Mouse (Mus musculus): ENCODE data around the gene Nckap5.
A peak's percentile ranks its signal among the peaks of the same experiment; 100 is the strongest.
"Not testable (repeated sequence)": the region's sequence is repeated elsewhere in the genome, so short reads cannot be mapped to it uniquely, and the experiment has no call there.

Gene Nckap5

DNA sequence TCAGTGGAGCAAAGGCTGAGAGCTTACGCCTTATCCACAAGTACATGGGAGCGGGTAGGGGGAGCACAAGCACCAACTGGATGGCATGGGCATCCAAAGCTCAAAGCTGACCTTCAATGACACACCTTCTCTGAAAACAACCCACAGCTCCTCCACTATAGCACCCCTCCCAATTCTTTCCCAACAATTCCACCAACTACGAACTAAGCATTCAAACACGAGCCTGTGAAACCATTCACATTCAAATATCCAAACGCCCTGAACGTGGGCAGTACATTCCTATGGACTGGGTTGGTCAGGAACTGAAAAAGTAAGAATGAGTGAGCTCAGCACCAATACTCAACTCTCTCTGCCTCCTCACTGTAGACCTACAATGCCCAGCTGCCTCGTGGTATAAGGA lies 646.8 kb downstream of the Nckap5 start:
- DNase-seq (ENCODE audit: low read depth, low spot score): peak; percentile 58

DNA sequence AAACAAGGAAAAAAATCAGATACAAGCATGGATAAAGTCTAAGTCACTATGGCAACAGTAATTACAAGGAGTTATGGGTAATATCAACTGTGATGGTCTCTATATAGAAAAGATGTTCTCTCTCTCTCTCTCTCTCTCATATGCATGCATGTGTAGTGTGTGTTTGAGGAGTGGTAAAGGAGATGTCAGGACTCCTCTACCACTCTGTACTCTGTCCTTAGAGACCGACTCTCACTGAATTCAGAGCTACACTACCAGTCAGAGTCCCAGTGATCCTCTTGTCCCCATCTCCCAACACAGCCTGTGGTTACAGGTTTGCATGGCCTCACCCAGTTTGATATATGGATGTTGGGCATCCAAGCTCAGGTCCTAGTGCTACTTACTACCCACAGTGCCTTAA lies 662.0 kb downstream of the Nckap5 start:
- no peak for DNase-seq (ENCODE audit: low read depth, low spot score)

DNA sequence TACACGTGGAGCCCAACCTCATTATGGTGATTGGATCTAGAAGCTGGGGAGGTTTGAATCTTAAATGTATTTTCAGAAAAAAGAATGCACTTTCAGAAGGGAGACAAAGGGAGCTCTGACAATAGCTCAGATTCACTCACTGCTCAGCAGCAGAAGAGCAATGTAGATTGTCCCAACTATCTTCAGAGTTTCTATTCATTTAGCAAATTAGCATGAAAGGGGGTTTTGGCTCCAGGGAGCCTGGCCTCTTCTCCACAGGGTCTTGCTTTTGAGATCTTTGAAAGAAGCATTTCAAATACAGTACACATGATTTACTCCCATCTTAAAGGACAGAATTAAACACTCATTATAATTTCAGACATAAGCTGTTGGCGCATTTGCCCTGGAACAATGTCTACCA lies 662.5 kb downstream of the Nckap5 start:
- DNase-seq (ENCODE audit: low read depth, low spot score): peak; percentile 10

GRCm38 (mm10) chr1:126167546-126167945 lies 663.1 kb downstream of the Nckap5 start:
- DNase-seq (ENCODE audit: low read depth, low spot score): no peak

DNA sequence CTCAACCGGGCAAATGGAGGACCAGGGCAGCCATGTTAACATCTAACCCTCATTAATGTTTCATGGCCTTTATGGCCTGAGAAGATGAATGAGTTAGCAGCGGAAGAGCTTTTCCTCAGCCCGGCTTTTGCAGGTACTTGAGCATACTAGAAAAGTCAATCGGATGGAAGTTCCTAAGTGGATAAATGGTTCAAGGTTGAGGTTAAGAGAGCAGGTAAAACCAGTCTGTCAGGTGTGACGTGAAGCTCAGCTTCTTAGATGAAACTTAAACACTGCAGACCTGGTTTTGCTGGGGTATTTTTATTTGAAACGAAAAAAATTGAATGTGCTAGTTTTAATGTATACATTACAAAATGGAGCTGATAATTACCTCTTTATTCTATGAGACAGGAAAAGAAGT lies 671.3 kb downstream of the Nckap5 start:
- no peak for DNase-seq (ENCODE audit: low read depth, low spot score)

DNA sequence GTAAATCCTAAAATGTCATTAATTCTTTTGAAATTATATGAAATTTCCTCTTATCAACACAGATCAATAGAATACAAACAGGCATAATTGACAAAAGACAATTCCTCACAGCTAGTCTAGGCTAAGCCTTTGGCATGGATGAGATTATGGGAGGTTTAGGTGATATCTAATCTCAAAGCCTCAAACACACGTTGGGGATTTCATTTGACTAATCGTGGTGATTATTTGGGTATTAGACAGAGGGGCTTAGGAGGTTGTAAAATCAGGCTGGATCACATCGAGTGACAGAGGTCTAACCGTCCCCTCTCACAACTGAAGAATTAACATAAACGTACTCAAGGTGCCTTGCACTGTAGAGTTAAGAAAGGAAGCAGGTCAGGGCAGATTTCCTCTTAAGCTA lies 674.8 kb downstream of the Nckap5 start:
- no peak for DNase-seq (ENCODE audit: low read depth, low spot score)

DNA sequence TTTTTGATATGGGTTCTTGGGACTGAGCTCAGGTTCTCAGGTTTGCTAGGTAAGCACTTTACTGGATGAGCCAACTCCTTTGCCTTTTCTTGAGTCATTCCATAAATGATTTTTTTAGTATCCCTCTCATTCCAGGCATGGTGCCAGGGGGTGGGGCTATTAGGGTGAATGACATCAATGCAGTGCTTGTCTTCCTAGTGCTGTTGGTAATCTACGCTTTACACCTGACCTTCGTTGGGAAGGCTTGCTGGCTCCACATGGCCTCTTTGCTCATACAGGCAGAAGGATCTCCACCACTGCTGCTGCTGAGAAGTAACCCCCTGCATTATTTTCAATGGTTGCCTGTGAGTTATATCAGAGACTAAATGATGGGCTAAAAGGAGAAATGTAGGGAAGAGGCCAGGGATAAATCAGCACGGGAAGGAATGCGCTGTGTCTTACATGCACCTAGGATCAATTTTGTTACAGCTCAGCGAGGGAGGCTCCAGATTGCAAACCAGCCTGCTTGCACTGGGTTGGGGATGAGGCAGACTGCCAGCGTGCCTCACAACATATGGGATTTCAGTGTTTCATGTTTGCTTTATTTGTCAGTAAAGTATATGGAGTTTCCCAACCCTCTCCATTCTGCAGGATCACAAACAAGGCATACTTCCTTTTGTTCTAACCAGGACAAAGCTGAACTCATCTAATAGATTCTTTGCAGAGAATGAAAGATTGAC lies 676.9 kb downstream of the Nckap5 start:
- DNase-seq (ENCODE audit: low read depth, low spot score): no peak

- no peak for DNase-seq (ENCODE audit: low read depth, low spot score)
Measured at GRCm38 (mm10) chr1:126152217-126152616, 678.4 kb downstream of the Nckap5 start.

- DNase-seq (ENCODE audit: low read depth, low spot score): peak; percentile 59
Measured at GRCm38 (mm10) chr1:126149966-126150365, 680.6 kb downstream of the Nckap5 start.

DNA sequence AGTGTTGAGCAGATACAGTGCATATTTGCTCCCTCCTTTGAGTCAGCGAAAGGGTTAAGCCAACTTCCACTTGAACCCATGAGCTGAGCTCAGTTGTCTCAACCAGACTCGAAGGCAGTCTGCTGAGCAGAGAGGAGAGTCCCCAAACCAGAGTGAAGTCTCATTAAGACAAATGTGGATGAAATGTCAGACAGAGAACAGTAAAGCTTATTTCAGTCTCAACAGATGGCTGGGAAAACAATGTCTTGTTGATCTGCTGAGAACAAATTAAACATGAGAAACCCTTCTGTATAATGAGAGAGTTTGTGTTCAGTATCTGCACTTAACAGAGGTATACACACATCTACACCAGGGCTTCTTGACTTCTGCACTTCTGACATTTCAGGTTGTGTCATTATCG lies 694.9 kb downstream of the Nckap5 start:
- no peak for DNase-seq (ENCODE audit: low read depth, low spot score)

- no peak for DNase-seq (ENCODE audit: low read depth, low spot score)
Measured at GRCm38 (mm10) chr1:126132316-126132715, 698.3 kb downstream of the Nckap5 start.

DNA sequence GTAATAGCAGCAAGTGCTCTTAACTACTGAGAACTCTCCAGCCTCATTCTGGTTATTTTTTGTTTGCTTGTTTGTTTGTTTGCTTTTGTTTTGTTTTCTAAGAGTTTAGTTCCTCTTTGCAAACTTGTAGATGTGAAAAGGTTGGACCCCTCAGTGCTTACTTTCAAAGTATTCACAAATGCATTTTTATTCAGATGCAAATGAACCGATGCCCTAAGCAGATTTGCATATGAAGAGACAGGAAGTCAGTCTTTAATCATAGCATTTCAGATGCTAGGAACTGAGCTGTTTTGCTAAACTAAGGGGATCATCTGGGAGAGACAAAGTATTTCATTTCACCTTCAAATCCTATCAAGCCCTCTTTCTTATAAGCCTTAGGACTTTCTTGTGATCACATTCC lies 701.5 kb downstream of the Nckap5 start:
- DNase-seq (ENCODE audit: low read depth, low spot score): peak; percentile 83

DNA sequence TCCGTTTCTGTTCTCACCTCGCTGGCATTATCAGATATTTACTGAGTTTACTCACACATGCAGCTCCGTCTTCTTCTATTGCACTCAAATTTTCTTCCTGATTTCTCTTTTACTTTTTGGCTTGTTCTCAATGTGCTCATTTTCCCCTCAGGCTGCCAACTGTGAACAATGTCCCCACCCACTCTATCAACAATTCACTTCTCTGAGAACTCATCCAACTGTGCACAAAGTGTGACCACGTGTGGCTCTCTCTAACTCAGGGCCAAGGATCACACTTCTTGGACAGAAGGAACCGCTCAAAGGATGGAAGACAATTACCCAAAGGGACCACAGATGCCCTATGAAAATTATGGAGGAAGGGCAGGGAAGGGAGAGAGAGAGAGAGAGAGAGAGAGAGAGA lies 707.5 kb downstream of the Nckap5 start:
- DNase-seq (ENCODE audit: low read depth, low spot score): no peak

GRCm38 (mm10) chr1:126120506-126120905 lies 710.1 kb downstream of the Nckap5 start:
- DNase-seq (ENCODE audit: low read depth, low spot score): no peak

DNA sequence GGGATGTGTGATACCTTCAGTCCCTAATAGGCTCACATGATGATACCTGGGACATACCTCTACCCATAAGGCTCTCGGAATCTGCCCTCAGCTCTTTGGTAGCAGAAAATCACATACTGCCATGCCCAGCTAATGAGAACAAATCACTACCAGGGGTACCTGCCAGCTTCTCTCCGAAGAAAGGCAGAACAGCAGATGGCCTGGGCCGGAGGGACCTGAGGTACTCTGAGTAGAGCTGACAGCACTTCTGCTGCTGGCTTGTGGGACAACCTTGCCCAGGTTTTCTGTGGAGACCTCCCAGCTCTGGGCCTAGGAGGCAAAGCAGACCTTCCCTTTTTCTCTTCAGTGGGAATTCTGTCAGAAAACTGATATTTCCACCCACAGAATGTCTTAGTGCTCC lies 714.6 kb downstream of the Nckap5 start:
- DNase-seq (ENCODE audit: low read depth, low spot score): no peak

- no peak for DNase-seq (ENCODE audit: low read depth, low spot score)
Measured at GRCm38 (mm10) chr1:126105673-126106256, 724.8 kb downstream of the Nckap5 start.

- no peak for DNase-seq (ENCODE audit: low read depth, low spot score)
Measured at GRCm38 (mm10) chr1:126094346-126094745, 736.3 kb downstream of the Nckap5 start.

DNA sequence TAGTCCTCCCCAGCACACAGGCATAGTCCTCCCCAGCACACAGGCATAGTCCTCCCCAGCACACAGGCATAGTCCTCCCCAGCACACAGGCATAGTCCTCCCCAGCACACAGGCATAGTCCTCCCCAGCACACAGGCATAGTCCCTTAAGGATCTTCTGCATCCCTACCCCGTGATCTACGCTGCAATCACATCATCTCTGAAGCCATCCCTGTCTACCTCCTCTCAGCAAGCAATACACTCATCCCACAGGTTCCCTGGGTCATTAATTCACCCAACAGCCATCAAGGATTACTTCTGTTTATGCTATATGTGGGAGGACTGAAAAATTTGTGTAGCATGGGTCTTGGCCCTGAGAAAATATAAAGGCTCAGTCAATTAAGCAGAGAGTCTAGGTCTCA lies 738.6 kb downstream of the Nckap5 start:
- not testable (repeated sequence) for DNase-seq (ENCODE audit: low read depth, low spot score)

DNA sequence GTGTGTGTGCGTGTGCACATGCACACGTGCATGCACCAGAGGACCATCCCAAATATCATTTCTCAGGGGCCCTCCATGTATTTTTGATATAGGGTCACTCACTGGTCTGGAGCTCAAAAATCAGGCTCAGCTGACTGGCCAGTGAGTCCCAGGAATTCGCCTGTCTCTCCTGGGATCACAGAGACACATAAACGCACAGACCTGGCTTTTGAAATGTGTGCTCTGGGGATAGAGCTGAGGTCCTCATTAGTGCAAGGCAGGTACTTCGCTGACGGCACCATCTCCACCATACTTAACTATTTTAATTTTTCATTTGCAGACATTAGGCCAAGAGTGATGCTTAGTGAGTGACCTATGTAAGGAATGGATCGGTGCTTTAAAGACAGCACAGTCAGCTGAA lies 743.4 kb downstream of the Nckap5 start:
- no peak for DNase-seq (ENCODE audit: low read depth, low spot score)

- DNase-seq (ENCODE audit: low read depth, low spot score): no peak
Measured at GRCm38 (mm10) chr1:126076312-126076711, 754.3 kb downstream of the Nckap5 start.

DNA sequence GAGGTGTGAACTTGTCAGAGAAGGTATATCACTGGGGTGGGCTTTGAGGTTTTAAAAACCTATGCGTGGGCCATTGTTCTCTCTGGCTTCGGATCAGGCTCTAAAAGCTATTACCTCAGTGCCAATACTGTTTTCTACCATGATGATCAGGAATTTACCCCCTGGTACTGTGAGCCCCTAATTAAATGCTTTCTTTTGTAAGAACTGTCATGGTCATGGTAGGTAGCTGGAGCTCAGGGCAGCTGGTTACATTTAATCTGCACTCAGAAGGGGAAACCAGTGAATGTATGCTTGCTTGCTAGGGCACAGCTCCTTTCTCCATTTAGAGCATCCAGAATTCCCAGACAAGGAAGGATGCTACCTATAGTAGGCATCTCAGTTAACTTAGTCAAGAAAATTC lies 759.7 kb downstream of the Nckap5 start:
- no peak for DNase-seq (ENCODE audit: low read depth, low spot score)

DNA sequence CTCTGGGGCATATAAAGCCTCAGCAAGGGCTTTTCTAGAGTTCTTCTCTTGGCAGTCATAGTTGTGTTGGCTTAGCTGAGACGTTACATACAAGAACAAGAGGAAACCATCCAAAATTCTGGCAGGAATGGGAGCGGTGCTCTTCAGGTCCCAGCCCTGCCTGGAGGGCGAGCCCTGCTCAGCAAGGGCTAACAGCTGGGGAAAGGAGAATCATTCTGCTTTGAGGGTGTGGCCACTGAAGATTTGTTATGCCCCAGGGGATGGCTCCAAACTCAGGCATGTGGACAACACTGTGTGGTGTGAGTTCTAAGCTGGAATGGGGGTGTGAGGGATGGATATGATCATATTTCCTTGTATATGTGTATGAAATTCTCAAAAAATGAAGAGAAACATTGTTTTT lies 779.1 kb downstream of the Nckap5 start:
- DNase-seq (ENCODE audit: low read depth, low spot score): peak; percentile 67

DNA sequence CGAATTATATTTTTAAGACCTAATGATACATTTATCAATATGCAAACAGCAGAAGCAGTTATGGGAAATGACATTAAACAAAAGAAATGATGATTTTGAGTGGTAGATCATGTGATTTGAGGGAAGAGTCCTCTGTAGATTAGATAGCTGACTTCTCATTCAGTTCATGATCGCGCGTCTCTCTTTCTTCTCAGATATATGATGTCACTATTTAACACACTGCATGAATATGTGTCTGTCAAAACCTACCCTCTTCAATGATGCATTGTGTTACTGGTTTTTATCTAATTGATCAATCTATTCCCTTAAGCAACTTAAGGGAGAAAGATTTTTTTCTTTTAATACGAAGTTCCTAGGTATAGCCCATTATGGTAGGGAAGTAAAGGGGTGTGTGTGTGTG lies 787.7 kb downstream of the Nckap5 start:
- no peak for DNase-seq (ENCODE audit: low read depth, low spot score)

DNA sequence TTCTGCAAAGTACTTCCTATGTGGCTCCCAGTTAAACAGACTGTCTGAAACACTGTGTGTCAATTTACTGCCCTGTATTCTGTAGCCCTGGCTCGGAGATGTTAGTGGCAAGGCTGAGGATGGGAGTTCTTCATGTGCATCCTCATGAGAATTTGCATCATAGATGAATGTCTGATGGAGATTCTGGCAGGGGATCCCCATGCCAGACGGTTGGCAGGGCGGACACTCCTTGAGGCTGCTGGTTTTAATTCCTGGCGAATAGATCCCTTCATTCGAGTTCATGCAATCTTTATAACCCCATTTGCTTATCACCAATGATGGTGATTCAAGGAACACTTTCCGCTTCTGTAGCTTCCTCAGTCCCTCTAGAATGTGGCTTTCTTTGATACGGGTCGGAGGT lies 803.1 kb downstream of the Nckap5 start:
- no peak for DNase-seq (ENCODE audit: low read depth, low spot score)

Measured in ZHBTc4 (cell line).